Mouse (Mus musculus) midbrain, embryonic 11.5 days (tissue): ENCODE results near the gene Coro2a. TPM values are rescaled to one million over a fixed set of nuclear protein-coding genes. Genes with fewer than 3 reads are reported as not detected.
"Not testable (repeated sequence)": the region's sequence is repeated elsewhere in the genome, so short reads cannot be mapped to it uniquely, and the experiment has no call there.

Experiments
- ATAC-seq: fragments of 200-750 bp; cut with Nextera tagmentation; 2 replicates; pipeline ENCODE4 v1.8.0; 2017; ENCODE audit warnings: moderate TSS enrichment, moderate library complexity; ENCODE audit not compliant: low FRiP score
- DNase-seq: peaks from one replicate; pipeline ENCODE4 v3.0.0; 2015; ENCODE audit warnings: low spot score; ENCODE audit errors: missing footprints
- H3K27ac ChIP-seq: fragments of 300-500 bp; sonication (generic); 2 replicates; pipeline ENCODE4 v1.5.1; 2014; ENCODE audit warnings: low read depth, low read length
- H3K27me3 ChIP-seq: fragments of 300-500 bp; sonication (generic); 2 replicates; pipeline ENCODE4 v1.6.1; 2014; ENCODE audit warnings: mild to moderate bottlenecking, low read length, moderate library complexity, mixed read lengths; ENCODE audit not compliant: control insufficient read depth, insufficient read depth
- H3K36me3 ChIP-seq: fragments of 300-500 bp; sonication (generic); 2 replicates; pipeline ENCODE4 v1.6.1; 2014; ENCODE audit warnings: mild to moderate bottlenecking, low read length, moderate library complexity, mixed read lengths; ENCODE audit not compliant: control insufficient read depth, insufficient read depth
- H3K4me1 ChIP-seq: fragments of 300-500 bp; sonication (generic); 2 replicates; pipeline ENCODE4 v1.6.1; 2014; ENCODE audit warnings: low read length; ENCODE audit not compliant: control insufficient read depth, insufficient read depth
- H3K4me2 ChIP-seq: fragments of 300-500 bp; sonication (generic); 2 replicates; pipeline ENCODE4 v1.6.1; 2014; ENCODE audit warnings: mild to moderate bottlenecking, moderate library complexity
- H3K4me3 ChIP-seq: fragments of 300-500 bp; sonication (generic); 2 replicates; pipeline ENCODE4 v1.5.1; 2014; ENCODE audit warnings: low read depth, low read length
- H3K9ac ChIP-seq: fragments of 300-500 bp; sonication (generic); 2 replicates; pipeline ENCODE4 v1.6.1; 2014; ENCODE audit warnings: low read length
- H3K9me3 ChIP-seq: fragments of 300-500 bp; sonication (generic); 2 replicates; pipeline ENCODE4 v1.6.1; 2016; ENCODE audit warnings: low read length; ENCODE audit not compliant: control insufficient read depth
- WGBS: fragments of 180-500 bp; shearing (Covaris S2); extraction: QIAGEN DNeasy Blood & Tissue Kit; methylation state at CpG from one replicate; pipeline ENCODE4 v1.1.7; 2014; 5-methylcytosine and 5-hydroxymethylcytosine counted together
- polyA plus RNA-seq: library from polyadenylated mRNA; unstranded; fragments of >200 nt; fragmentation: Nextera tagmentation; extraction: Ambion mirVana; gene quantifications from 2 replicates; pipeline ENCODE4 v1.2.1, GENCODE M21; 2014

The Coro2a gene
- polyA plus RNA-seq, 1 experiment from 2014 or later = 2.2 TPM

- DNase-seq = no peak
- Histone ChIP-seq H3K36me3 (no peaks in the 10 kb centered on the region), H3K4me2 (no peak overlapping the region), H3K9ac (no peak overlapping the region), H3K4me1 (peaks cover 7% of the 10 kb centered on the region), H3K9me3 (no peaks in the 10 kb centered on the region), H3K27me3 (peaks cover 19% of the 10 kb centered on the region), H3K4me3 (no peak overlapping the region), H3K27ac (no peak overlapping the region)
- no peak for ATAC-seq
- 63% methylated on average over 7 of the region's 7 CpGs for WGBS
Observed at GRCm38 (mm10) chr4:46602704-46603103, 702 bp upstream of the Coro2a start.

GRCm38 (mm10) chr4:46601258-46601843 lies 651 bp downstream of the Coro2a start:
- DNase-seq = peak; percentile 93
- Histone ChIP-seq H3K4me2 (peak overlapping the region; percentile 98), H3K9me3 (no peaks in the 10 kb centered on the region), H3K4me3 (peak overlapping the region; percentile 57), H3K36me3 (no peaks in the 10 kb centered on the region), H3K4me1 (peaks cover 7% of the 10 kb centered on the region), H3K27ac (no peak overlapping the region), H3K27me3 (peaks cover 19% of the 10 kb centered on the region), H3K9ac (peak overlapping the region; percentile 50)
- peak; percentile 58 for ATAC-seq
- under 1% methylated on average over 45 of the region's 52 CpGs for WGBS

DNA sequence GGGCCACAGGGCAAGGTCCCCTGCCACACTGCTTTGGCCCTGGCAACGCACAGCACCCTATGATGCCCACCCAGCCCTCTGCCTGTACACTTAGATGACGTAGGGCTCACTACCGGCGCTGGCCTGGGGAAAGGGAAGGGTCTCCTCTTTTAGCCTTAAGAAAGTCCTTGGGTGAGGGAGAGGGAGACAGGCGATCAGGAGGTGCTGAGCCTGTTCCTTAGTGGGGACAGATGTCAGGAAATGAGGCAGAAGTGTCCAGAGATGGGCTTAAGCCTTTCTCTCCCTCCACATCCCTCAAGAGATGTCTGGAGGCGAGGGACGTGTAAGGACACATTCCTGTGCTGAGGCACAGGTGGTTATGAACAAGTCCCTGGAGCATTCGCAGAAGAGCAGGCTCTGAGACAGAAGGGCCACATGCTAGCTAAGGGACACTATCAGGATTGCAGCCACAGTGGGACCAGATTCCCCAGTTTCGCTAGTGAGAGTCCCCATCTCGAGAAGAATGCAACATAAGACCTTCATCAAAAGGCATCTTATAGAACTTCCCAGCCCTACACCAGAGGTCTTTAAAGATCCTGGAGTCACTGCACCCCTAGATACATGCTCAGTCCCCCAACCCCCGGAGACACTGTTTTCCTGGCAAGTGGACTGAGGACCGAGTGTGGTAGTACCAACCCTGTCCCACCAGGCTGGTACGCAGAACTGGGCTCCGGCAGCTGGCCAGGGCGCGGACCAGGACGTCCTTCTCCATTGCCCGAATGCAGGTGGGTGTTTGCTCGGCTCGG lies 1.3 kb downstream of the Coro2a start:
- H3K36me3 ChIP-seq = no peaks in the 10 kb centered on the region
- peak overlapping the region; percentile 98 for H3K4me2 ChIP-seq
- H3K9me3 ChIP-seq = no peaks in the 10 kb centered on the region
- H3K27ac ChIP-seq = no peak overlapping the region
- H3K9ac ChIP-seq = peak overlapping the region; percentile 50; the same call in 1 of the 2 replicates
- peaks cover 19% of the 10 kb centered on the region for H3K27me3 ChIP-seq
- WGBS = 40% methylated on average over 20 of the region's 20 CpGs
- DNase-seq = peak; percentile 91
- ATAC-seq = no peak; the same call in 1 of the 2 replicates
- peak overlapping the region; percentile 57 for H3K4me3 ChIP-seq
- peaks cover 7% of the 10 kb centered on the region for H3K4me1 ChIP-seq

- ATAC-seq, H3K36me3 ChIP-seq, H3K9me3 ChIP-seq, DNase-seq, H3K4me1 ChIP-seq, H3K4me2 ChIP-seq, H3K9ac ChIP-seq, H3K4me3 ChIP-seq, H3K27ac ChIP-seq: not testable (repeated sequence)
- 88% methylated on average over 11 of the region's 12 CpGs for WGBS
- H3K27me3 ChIP-seq = peaks cover 19% of the 10 kb centered on the region
Observed at GRCm38 (mm10) chr4:46599609-46600008, 2.4 kb downstream of the Coro2a start.

DNA sequence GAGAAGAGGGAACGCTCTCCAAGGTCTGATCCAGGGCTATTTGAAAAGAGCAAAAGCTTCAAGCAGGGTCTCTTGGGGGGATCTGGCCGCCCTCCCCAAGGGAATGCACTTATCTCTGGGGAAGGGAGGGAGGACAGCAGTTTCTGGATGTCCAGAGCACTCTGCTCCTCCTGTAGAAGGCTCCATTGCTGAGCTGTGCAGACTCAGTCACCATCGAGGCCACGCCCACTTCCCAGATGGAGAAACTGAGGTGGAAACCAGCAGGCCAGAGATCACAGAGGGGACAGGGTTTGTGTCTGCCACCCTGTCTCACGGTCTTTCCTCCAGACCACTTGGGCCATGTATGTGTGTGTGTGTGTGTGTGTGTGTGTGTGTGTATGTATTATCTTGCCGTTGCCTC lies 3.0 kb downstream of the Coro2a start:
- Histone ChIP-seq H3K9me3 (no peaks in the 10 kb centered on the region), H3K4me1 (peaks cover 7% of the 10 kb centered on the region), H3K9ac (no peak overlapping the region), H3K4me3 (no peak overlapping the region), H3K4me2 (no peak overlapping the region), H3K36me3 (no peaks in the 10 kb centered on the region), H3K27me3 (peaks cover 19% of the 10 kb centered on the region), H3K27ac (no peak overlapping the region)
- no peak for ATAC-seq
- DNase-seq = no peak
- WGBS = 77% methylated on average over 6 of the region's 6 CpGs

DNA sequence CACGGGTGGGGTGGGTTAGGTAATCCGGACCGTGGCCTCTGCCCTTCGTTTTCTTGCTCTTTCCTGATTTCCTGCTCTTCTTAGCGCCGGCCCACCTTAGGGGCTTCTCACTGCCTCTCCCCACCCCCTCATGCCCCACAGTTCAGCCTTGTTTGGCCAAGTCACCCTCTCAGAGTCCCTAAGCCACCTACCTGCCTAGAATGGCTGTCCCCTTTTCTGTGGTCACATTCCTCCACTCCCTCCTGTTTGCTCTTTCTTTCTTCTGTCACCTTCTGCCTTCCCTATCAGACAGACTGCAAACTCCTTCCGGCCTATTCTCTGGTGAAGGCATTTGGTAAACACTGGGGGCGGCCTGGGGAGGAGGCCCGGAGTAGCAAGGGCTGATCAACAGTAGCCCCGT lies 3.9 kb downstream of the Coro2a start:
- ATAC-seq (no peak), DNase-seq (no peak)
- no peak overlapping the region for H3K4me3 ChIP-seq
- no peak overlapping the region for H3K27ac ChIP-seq
- H3K9ac ChIP-seq = no peak overlapping the region
- H3K9me3 ChIP-seq = no peaks in the 10 kb centered on the region
- H3K36me3 ChIP-seq = no peaks in the 10 kb centered on the region
- H3K27me3 ChIP-seq = peaks cover 19% of the 10 kb centered on the region
- H3K4me2 ChIP-seq = no peak overlapping the region
- H3K4me1 ChIP-seq = peaks cover 7% of the 10 kb centered on the region
- 62% methylated on average over 10 of the region's 10 CpGs for WGBS

DNA sequence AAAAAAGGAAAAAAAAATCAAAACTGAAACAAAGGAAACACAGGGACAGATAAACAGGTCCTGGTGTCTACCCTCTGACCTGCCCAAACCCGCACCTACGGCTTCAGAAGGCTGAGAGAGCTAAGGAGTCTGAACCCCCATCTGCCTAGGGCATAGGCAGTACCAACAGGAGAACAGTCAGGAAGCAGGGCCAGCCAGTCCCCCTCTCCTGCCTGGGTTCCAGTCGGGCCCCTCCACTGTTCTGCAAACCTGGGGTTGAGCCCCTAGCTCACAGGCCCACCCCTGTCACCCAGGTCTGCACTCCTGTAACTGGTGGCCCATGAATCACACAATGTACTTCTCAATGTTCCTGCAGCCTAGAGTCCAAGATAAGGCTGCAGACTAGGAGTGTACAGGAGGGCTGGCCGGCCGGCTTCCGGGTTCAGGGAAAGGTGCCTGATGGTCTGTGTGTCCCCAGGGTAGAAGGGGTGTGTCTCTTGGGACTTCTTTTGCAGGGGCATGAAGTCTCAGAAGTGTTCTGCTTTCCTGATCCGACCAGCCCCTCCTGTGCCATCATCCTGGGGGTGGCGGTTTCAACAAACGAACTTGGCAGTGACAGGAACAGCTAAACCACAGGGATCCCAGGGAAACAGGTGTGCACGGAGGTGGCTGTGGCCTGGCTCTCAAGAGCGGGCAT lies 4.6 kb downstream of the Coro2a start:
- no peaks in the 10 kb centered on the region for H3K36me3 ChIP-seq
- H3K27ac ChIP-seq = no peak overlapping the region
- DNase-seq (no peak), ATAC-seq (no peak)
- no peak overlapping the region for H3K4me2 ChIP-seq
- no peak overlapping the region for H3K9ac ChIP-seq
- H3K27me3 ChIP-seq = peaks cover 19% of the 10 kb centered on the region
- H3K9me3 ChIP-seq = no peaks in the 10 kb centered on the region
- WGBS = 77% methylated on average over 11 of the region's 11 CpGs
- no peak overlapping the region for H3K4me3 ChIP-seq
- peaks cover 7% of the 10 kb centered on the region for H3K4me1 ChIP-seq

GRCm38 (mm10) chr4:46596398-46596797 lies 5.6 kb downstream of the Coro2a start:
- no peak for ATAC-seq
- Histone ChIP-seq H3K4me2 (no peak overlapping the region), H3K9ac (no peak overlapping the region), H3K36me3 (no peaks in the 10 kb centered on the region), H3K27ac (no peak overlapping the region), H3K9me3 (no peaks in the 10 kb centered on the region), H3K4me3 (no peak overlapping the region), H3K4me1 (peaks cover 5% of the 10 kb centered on the region), H3K27me3 (peaks cover 16% of the 10 kb centered on the region)
- 87% methylated on average over 6 of the region's 6 CpGs for WGBS
- no peak for DNase-seq

- H3K27me3 ChIP-seq = no peaks in the 10 kb centered on the region
- no peak overlapping the region for H3K9ac ChIP-seq
- H3K4me1 ChIP-seq = no peaks in the 10 kb centered on the region
- no peak overlapping the region for H3K27ac ChIP-seq
- H3K36me3 ChIP-seq = no peaks in the 10 kb centered on the region
- no peak overlapping the region for H3K4me2 ChIP-seq
- ATAC-seq (no peak), DNase-seq (no peak)
- H3K9me3 ChIP-seq = no peaks in the 10 kb centered on the region
- WGBS = 84% methylated on average over 5 of the region's 5 CpGs
- H3K4me3 ChIP-seq = no peak overlapping the region
Observed at GRCm38 (mm10) chr4:46594131-46594530, 7.9 kb downstream of the Coro2a start.
